Mouse (Mus musculus) CD4-positive, CD25-positive, alpha-beta regulatory T cell, adult 2 months (primary cell): ENCODE data around the gene Foxd4.
"Not testable (repeated sequence)": the region's sequence is repeated elsewhere in the genome, so short reads cannot be mapped to it uniquely, and the experiment has no call there.

Experiments
- DNase-seq: peaks from one replicate; pipeline ENCODE4 v3.0.0-alpha.2; 2012; ENCODE audit warnings: low read depth, low spot score

Foxd4 gene

GRCm38 (mm10) chr19:24875129-24875870, 25.7 kb downstream of the Foxd4 start, which contains the start of gene Gm10053:
TSS of gene Gm10053 (plus strand) at chr19:24875686.
- DNase-seq: not testable (repeated sequence)

GRCm38 (mm10) chr19:24873873-24874272, 27.1 kb downstream of the Foxd4 start:
- DNase-seq: no peak

GRCm38 (mm10) chr19:24871037-24871635, 29.9 kb downstream of the Foxd4 start:
- peak; percentile 62 for DNase-seq

GRCm38 (mm10) chr19:24865436-24865835, 35.6 kb downstream of the Foxd4 start:
- DNase-seq: no peak

- DNase-seq: no peak
Measured at GRCm38 (mm10) chr19:24861612-24862451, 39.2 kb downstream of the Foxd4 start, which contains the start of gene Pgm5. TSS of gene Pgm5 (minus strand) at chr19:24861855.

- DNase-seq: no peak
Measured at GRCm38 (mm10) chr19:24861276-24861611, 39.8 kb downstream of the Foxd4 start.

GRCm38 (mm10) chr19:24851456-24852315, 49.3 kb downstream of the Foxd4 start:
- DNase-seq: no peak
